Mouse (Mus musculus) gastrocnemius, postnatal 14 days (tissue): ENCODE measurements at regions not wholly inside any gene's neighbourhood (a gene's known extent, or its start where the extent isn't known, plus 50 kb on each side); places are given as distances from the start of the nearest gene placed in this dataset.

ENCODE experiments used
- DNase-seq: peaks from one replicate; pipeline ENCODE4 v3.0.0; 2021; ENCODE audit warnings: mixed read lengths
- intact Hi-C: fragments of 180-260 bp; cut with DNase I; formaldehyde crosslinking; loops from one replicate; pipeline ENCODE4 v1.15.1; 2025; ENCODE audit warnings: low total_unique reads

GRCm38 (mm10) chr7:36016926-36017753 lies 214.3 kb upstream of the Zfp507 start:
- no peak for DNase-seq
- intact Hi-C loops, result no loop called here

- intact Hi-C loops, result no loop called here
- DNase-seq, result no peak
Observed at GRCm38 (mm10) chr7:35996609-35997008, 193.8 kb upstream of the Zfp507 start.

- intact Hi-C loops, result no loop called here
- no peak for DNase-seq
Observed at GRCm38 (mm10) chr7:35992511-35992910, 189.7 kb upstream of the Zfp507 start.

GRCm38 (mm10) chr7:35991141-35991540 lies 188.3 kb upstream of the Zfp507 start:
- intact Hi-C loops, result no loop called here
- no peak for DNase-seq

GRCm38 (mm10) chr7:35989456-35989855 lies 186.7 kb upstream of the Zfp507 start:
- intact Hi-C loops, result no loop called here

GRCm38 (mm10) chr7:35988449-35989109 lies 185.8 kb upstream of the Zfp507 start:
- intact Hi-C loops, result no loop called here
- no peak for DNase-seq

More at GRCm38 (mm10) chr7:35989456-35989855, 186.7 kb upstream of the Zfp507 start:
- no peak for DNase-seq

- intact Hi-C loops, result no loop called here
- no peak for DNase-seq
Observed at GRCm38 (mm10) chr7:35977986-35978385, 175.2 kb upstream of the Zfp507 start.

- intact Hi-C loops, result no loop called here
- DNase-seq, result no peak
Observed at GRCm38 (mm10) chr7:35958731-35959130, 155.9 kb upstream of the Zfp507 start.

- intact Hi-C loops, result no loop called here
- no peak for DNase-seq
Observed at GRCm38 (mm10) chr7:35958052-35958451, 155.2 kb upstream of the Zfp507 start.

GRCm38 (mm10) chr7:35948794-35949193 lies 146.0 kb upstream of the Zfp507 start:
- no peak for DNase-seq
- intact Hi-C loops, result no loop called here

- no peak for DNase-seq
- intact Hi-C loops, result no loop called here
Observed at GRCm38 (mm10) chr7:35948389-35948788, 145.6 kb upstream of the Zfp507 start.

GRCm38 (mm10) chr7:35941086-35941485 lies 138.3 kb upstream of the Zfp507 start:
- intact Hi-C loops, result no loop called here
- DNase-seq, result no peak

- DNase-seq, result no peak
- intact Hi-C loops, result no loop called here
Observed at GRCm38 (mm10) chr7:35938123-35938869, 135.5 kb upstream of the Zfp507 start.

- intact Hi-C loops, result no loop called here
- DNase-seq, result no peak
Observed at GRCm38 (mm10) chr7:35926749-35927148, 123.9 kb upstream of the Zfp507 start.

GRCm38 (mm10) chr7:35922582-35922981 lies 119.8 kb upstream of the Zfp507 start:
- DNase-seq, result no peak
- intact Hi-C loops, result no loop called here

GRCm38 (mm10) chr7:35920884-35921283 lies 118.1 kb upstream of the Zfp507 start:
- intact Hi-C loops, result no loop called here
- DNase-seq, result no peak

GRCm38 (mm10) chr7:35920194-35920609 lies 117.4 kb upstream of the Zfp507 start:
- DNase-seq, result peak; percentile 73
- intact Hi-C loops, result no loop called here

- intact Hi-C loops, result no loop called here
- DNase-seq, result no peak
Observed at GRCm38 (mm10) chr7:35910109-35910706, 107.4 kb upstream of the Zfp507 start.

- DNase-seq, result peak; percentile 72
- intact Hi-C loops, result no loop called here
Observed at GRCm38 (mm10) chr7:35901942-35902381, 99.2 kb upstream of the Zfp507 start.
